Mouse (Mus musculus) heart, postnatal 14 days (tissue): ENCODE measurements around the gene Olfr1416. TPM values are rescaled to one million over a fixed set of nuclear protein-coding genes. Genes with fewer than 3 reads are reported as not detected.
"Not testable (repeated sequence)": the region's sequence is repeated elsewhere in the genome, so short reads cannot be mapped to it uniquely, and the experiment has no call there.

Source experiments
- DNase-seq, 2 experiments: peaks; one replicate each; pipeline ENCODE4 v3.0.0; 2021 to 2022
- intact Hi-C: fragments of 180-260 bp; cut with DNase I; formaldehyde crosslinking; loops from one replicate; pipeline ENCODE4 v1.15.1; 2025
- long read RNA-seq, 2 experiments: library from polyadenylated mRNA; stranded (forward); transcript quantifications; one replicate each; pipeline ENCODE4 v2.0.0; 2021
- total RNA-seq, 2 experiments: library from RNA; stranded (reverse); gene quantifications; 2 replicates each; pipeline ENCODE4 v1.2.3; 2021

Olfr1416 gene
- not detected for total RNA-seq
- long read RNA-seq, experiment 1, result 0 reads
- long read RNA-seq, experiment 2, result 0 reads

- intact Hi-C loops, result no loop called here
- no peak for DNase-seq
Observed at GRCm38 (mm10) chr1:92485013-92485412, at the start of gene Olfr1416. Olfr1416 (minus strand) TSS chr1:92485113.

GRCm38 (mm10) chr1:92523764-92524163, 38.9 kb upstream of the Olfr1416 start:
- intact Hi-C loops, result loop anchor here (5.0 kb wide), 1 partner anchor 309 kb away; the partner anchor contains the start of gene Gpc1
- DNase-seq, result no peak

GRCm38 (mm10) chr1:92521376-92521775, 36.5 kb upstream of the Olfr1416 start:
- DNase-seq, result peak; percentile 29 to 35

GRCm38 (mm10) chr1:92519046-92519445, 34.1 kb upstream of the Olfr1416 start:
- intact Hi-C loops, result no loop called here
- DNase-seq, result no peak

More at GRCm38 (mm10) chr1:92521376-92521775, 36.5 kb upstream of the Olfr1416 start:
- intact Hi-C loops, result loop anchor here (1.0 to 5.0 kb wide), 3 partner anchors 90 to 311 kb away; partner anchors contain the start of gene Gpc1

- intact Hi-C loops, result no loop called here
- no peak for DNase-seq
Observed at GRCm38 (mm10) chr1:92518561-92518960, 33.6 kb upstream of the Olfr1416 start, which contains the start of gene Olfr1414. Olfr1414 (minus strand) TSS chr1:92518661.

GRCm38 (mm10) chr1:92515390-92515789, 30.5 kb upstream of the Olfr1416 start:
- DNase-seq, result no peak
- intact Hi-C loops, result no loop called here

GRCm38 (mm10) chr1:92511646-92512045, 26.7 kb upstream of the Olfr1416 start:
- DNase-seq, intact Hi-C loops: not testable (repeated sequence)

- DNase-seq, result no peak
- intact Hi-C loops, result no loop called here
Observed at GRCm38 (mm10) chr1:92496001-92496400, 11.1 kb upstream of the Olfr1416 start, which contains the start of gene Olfr1415. Olfr1415 (minus strand) TSS chr1:92496101.

- no peak for DNase-seq
- intact Hi-C loops, result no loop called here
Observed at GRCm38 (mm10) chr1:92474066-92474578, 10.8 kb downstream of the Olfr1416 start.

GRCm38 (mm10) chr1:92473165-92474041, 11.5 kb downstream of the Olfr1416 start, which contains the start of gene Ndufa10:
Ndufa10 (minus strand) TSS chr1:92473860.
- peak; percentile 95 to 97 for DNase-seq
- intact Hi-C loops, result no loop called here

GRCm38 (mm10) chr1:92468891-92469290, 16.0 kb downstream of the Olfr1416 start:
- intact Hi-C loops, result no loop called here
- no peak for DNase-seq

GRCm38 (mm10) chr1:92458416-92458815, 26.5 kb downstream of the Olfr1416 start:
- DNase-seq, result no peak
- intact Hi-C loops, result no loop called here

- DNase-seq, result no peak
- intact Hi-C loops, result no loop called here
Observed at GRCm38 (mm10) chr1:92457758-92458157, 27.2 kb downstream of the Olfr1416 start.

- DNase-seq, result no peak
- intact Hi-C loops, result loop anchor here (2.0 to 5.0 kb wide), 3 partner anchors 272 to 537 kb away; no protein-coding TSS in a partner anchor
Observed at GRCm38 (mm10) chr1:92453751-92454445, 31.0 kb downstream of the Olfr1416 start.

GRCm38 (mm10) chr1:92448293-92448692, 36.6 kb downstream of the Olfr1416 start:
- DNase-seq, result peak in 1 of 2 experiments; percentile 19
- intact Hi-C loops, result no loop called here

- no peak for DNase-seq
- intact Hi-C loops, result no loop called here
Observed at GRCm38 (mm10) chr1:92441453-92442063, 43.4 kb downstream of the Olfr1416 start.

GRCm38 (mm10) chr1:92440066-92440750, 44.7 kb downstream of the Olfr1416 start:
- intact Hi-C loops, result no loop called here
- no peak for DNase-seq

- DNase-seq, result peak; percentile 47 to 69
- intact Hi-C loops, result no loop called here
Observed at GRCm38 (mm10) chr1:92437678-92438271, 47.1 kb downstream of the Olfr1416 start.

GRCm38 (mm10) chr1:92436831-92437321, 48.0 kb downstream of the Olfr1416 start:
- intact Hi-C loops, result no loop called here
- peak in 1 of 2 experiments; percentile 34 for DNase-seq
